Mouse (Mus musculus) small intestine, adult 10 weeks (tissue): Measurements from ENCODE around the gene Gpr183. TPM values are rescaled to one million over a fixed set of nuclear protein-coding genes. Genes with fewer than 3 reads are reported as not detected.

Experiments
- polyA plus RNA-seq: library from polyadenylated mRNA; stranded (reverse); fragments of 350-450 nt; fragmentation: Illumina TruSeq; extraction: RNeasy Lipid Tissue Mini Kit (QIAGEN cat#74804); gene quantifications from one replicate; pipeline ENCODE4 v1.2.3, GENCODE M21; 2014; ENCODE audit warnings: low replicate concordance

Gene Gpr183
- 0.97 TPM for polyA plus RNA-seq

GRCm38 (mm10) chr14:121964990-121965389 is at the start of gene Gpr183:
TSS of gene Gpr183 (minus strand) at chr14:121965195.

GRCm38 (mm10) chr14:121915621-121916020 is 49.4 kb downstream of the Gpr183 start, which contains the start of gene Gpr18:
TSS of gene Gpr18 (minus strand) at chr14:121915781.

Other genes starting within 250 kb of the Gpr183 start
- 12.7 TPM for gene Dock9, start 167.4 kb downstream of the Gpr183 start, polyA plus RNA-seq
- gene Ubac2, start 86.6 kb downstream of the Gpr183 start, polyA plus RNA-seq: 6.2 TPM
- gene Gpr18, start 49.4 kb downstream of the Gpr183 start, polyA plus RNA-seq: 2.3 TPM
- not detected for gene Timm8a2, start 69.5 kb upstream of the Gpr183 start, polyA plus RNA-seq
- gene Tm9sf2, start 141.8 kb upstream of the Gpr183 start, polyA plus RNA-seq: 925 TPM
- gene Clybl, start 216.5 kb upstream of the Gpr183 start, polyA plus RNA-seq: 22.6 TPM